Mouse (Mus musculus) cerebellum, postnatal 10 days (tissue): ENCODE measurements around the gene Slfn8.
"Not testable (repeated sequence)": the region's sequence is repeated elsewhere in the genome, so short reads cannot be mapped to it uniquely, and the experiment has no call there.

ENCODE experiments used
- DNase-seq, 2 experiments: peaks; one replicate each; pipeline ENCODE4 v3.0.0; 2021; ENCODE audit warnings: mixed read lengths in 2 of 2

Slfn8 gene

GRCm38 (mm10) chr11:83020621-83021020 is at the start of gene Slfn8:
Slfn8 (minus strand) TSS chr11:83020810.
- DNase-seq: peak; percentile 8 to 21

DNA sequence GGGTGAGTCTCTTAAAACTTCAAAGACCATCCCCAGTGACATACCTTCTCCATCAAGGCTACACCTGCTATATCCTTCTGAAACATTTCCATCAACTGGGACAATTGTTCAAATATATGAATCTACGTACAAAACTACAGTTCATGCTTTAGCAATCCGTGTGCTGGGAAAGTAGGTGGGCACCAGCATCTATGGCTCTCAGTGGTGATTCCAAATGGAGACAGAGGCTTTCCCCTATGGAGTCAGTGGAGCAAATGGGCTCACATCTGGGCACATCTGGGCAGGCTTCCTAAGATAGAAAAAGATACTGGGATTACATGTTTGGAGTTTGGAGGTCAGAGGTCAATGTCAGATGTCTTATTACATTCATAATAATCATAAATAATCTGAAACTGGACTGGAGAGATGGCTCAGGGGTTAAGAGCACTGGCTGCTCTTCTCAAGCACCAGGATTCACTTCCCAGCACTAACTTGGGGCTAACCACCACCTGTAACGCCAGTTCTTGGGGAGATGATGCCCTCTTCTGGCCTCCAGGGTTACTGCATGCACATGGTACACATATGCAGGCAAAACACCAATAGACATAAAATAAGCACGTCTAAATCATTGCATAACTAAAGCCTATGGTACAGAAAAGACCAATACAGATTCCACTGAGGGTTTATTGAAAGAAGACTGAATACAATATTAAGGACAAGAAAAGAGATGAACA is 47.5 kb upstream of the Slfn8 start:
- DNase-seq: no peak

DNA sequence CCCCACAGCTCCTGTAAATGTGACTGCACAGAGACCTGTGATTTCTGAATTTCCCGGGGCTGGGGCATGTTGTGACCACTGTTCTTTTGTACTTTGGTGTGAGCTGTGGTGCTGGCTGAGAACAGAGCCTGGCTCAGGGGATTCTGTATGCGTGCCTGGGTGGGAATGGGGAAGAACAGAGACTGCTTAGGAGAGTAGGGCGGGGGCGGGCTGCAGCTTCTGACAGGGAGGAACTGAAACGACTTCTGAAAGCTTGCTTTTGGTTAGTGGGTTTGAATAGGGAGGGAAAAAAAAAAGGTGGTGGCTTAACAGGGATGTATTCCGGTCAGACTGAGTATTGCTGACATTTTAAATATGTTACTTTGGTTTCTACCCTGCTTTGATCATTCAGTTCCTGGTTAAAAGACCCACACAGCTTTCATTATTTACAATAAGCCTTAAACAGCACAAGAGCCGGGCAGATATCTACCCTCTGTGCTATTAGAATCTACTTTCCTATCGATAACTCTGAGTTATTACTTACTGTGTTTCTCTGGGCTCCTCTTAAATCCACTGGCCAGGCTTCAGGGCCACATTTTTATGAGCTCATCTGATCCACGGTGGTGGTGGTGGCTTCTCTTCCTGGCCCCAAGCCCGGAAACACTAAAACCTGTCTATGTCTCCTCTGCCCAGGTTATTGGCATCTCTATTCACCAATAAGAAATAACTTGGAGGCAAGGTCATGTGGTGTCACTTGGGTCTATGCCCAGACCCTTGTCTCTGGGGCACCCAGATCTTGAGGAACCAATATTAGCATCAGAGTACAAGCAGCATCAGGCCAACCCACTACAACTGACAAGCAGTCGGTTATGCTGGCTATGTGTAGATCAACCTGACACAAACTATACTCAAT is 46.3 kb upstream of the Slfn8 start:
- peak; percentile 84 for DNase-seq

GRCm38 (mm10) chr11:83065441-83066344 is 45.1 kb upstream of the Slfn8 start:
- DNase-seq: peak in 1 of 2 experiments; percentile 40

- no peak for DNase-seq
Observed at GRCm38 (mm10) chr11:83064946-83065345, 44.3 kb upstream of the Slfn8 start, which contains the start of gene Slfn2. Slfn2 (plus strand) TSS chr11:83065112.

DNA sequence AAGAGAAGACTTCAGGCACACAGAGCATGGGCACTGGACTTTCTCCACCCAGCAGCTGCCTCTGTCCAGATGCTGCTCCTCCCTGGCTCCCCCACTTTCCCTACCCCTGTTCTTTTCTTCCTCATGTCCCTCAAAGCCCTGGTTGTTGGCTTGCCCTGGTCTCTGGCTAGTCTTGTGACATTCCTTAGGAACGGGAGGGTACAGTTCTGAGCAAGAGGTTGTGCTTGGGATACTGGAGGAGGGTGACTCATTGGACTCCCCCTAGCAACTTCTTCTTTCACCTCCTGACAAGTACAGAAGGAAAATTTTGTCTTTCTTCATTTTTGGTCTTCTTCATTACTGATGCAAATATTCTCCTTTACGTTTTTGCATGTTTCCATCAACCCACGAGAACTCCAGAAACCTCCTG is 43.3 kb upstream of the Slfn8 start:
- no peak for DNase-seq

DNA sequence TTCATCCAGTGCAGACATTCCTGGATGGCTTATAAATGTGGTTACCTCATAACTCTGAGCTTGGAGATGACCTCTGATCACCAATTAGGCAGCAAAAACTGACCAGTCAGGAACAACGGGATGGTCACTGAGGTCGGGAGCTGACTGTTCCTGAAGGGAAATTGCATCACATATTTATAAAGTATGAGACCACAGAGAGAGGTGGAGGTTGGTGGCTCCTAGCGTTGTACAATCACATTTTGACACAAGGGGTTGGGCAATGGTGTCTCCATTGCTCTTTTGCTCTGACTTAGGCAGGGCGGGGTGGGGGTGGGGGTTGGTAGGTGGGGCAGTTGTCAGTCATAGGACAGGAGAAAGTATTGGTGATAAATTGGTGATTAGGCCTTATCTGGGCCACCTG is 42.5 kb upstream of the Slfn8 start:
- DNase-seq: no peak

DNA sequence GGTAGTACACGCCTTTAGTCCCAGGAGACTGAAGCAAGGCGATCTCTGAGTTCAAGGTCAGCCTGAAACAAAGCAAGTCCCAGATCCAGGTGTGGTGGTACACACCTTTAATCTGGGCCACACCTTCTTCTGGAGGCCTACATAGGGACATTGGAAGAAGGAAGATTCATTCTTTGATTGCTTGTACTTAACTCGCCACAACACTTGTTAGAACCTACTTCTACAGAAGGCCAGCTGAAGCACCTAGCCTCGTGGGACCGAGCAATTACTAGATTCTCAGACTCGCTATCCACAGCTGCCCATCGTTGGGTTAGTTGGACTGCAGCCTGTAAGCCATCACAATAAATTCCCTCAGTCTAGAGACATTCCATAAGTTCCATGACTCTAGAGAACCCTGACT is 41.2 kb upstream of the Slfn8 start:
- DNase-seq: no peak

DNA sequence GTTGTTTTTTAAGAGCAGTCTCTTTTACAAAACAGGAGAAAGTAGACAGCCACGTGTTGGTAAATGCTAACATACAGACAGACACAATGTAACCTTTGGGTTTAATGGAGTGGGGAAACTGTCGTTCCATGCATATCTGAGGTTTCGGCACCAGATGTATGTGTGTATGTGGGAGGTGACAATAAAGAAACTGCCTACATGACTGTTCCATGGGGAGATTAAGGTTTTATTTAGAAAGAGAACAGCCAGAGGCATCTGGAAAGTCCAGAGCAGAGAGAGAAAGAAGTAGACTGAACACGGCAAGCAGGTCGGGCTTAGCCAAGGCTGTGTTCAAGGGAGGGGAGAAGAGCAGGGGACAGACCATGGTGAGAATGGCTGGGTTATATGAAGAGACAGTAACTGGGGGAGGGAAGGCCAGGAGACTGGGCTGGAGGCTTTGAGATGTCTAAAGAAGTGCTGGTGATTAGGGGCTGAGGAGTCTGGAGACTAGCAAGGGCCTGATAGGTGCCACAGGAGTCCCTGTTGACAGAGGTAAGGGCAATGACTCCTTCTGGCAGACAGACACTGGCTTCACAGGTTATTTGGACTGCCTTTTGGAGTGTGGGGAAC is 39.9 kb upstream of the Slfn8 start:
- DNase-seq: no peak

- peak; percentile 72 for DNase-seq
Observed at GRCm38 (mm10) chr11:83057863-83058262, 37.3 kb upstream of the Slfn8 start.

GRCm38 (mm10) chr11:83045642-83046041 is 25.0 kb upstream of the Slfn8 start:
- DNase-seq: no peak

DNA sequence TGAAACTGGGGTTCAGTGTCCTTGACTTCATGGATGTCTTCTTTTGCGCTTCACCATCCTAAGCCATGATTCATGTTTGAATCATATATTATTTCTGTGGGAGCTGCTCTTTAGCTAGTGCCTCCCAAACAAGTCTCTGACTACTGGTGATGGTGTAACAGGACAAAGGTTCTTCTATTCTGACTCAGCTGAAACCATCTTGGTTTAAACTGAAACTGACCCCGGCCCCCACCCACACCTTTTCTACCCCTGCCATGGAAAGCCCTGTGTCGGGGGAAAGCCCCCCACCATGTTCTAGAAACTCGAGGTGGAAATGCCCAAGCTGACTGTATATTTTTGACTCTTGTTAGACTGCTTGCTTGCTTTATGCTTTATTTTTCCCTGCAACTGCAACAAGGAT is 23.3 kb upstream of the Slfn8 start:
- DNase-seq: no peak

GRCm38 (mm10) chr11:83041000-83041399 is 20.4 kb upstream of the Slfn8 start:
- no peak for DNase-seq

- DNase-seq: no peak
Observed at GRCm38 (mm10) chr11:83040325-83040724, 19.7 kb upstream of the Slfn8 start.

DNA sequence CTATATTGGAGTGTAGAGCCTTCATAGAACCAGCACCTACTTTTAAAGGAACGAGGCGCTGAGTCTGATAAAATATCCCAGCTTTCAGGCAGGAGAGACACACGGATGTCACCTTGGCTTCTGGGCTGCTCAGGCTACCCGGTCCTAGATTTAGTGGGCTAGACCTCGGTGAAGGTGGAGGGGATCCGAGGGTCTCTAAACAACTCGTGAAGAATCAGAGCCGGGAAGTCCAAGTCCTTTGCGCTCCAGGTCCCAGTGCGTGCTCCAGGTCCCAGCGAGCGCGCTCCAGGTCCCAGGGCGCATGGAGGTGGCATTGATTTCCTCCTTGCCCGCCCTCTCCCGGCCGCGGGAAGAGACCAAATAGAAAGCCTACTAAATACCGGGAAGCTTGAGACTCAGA is 19.2 kb upstream of the Slfn8 start:
- no peak for DNase-seq

- DNase-seq: no peak
Observed at GRCm38 (mm10) chr11:83039156-83039555, 18.5 kb upstream of the Slfn8 start.

DNA sequence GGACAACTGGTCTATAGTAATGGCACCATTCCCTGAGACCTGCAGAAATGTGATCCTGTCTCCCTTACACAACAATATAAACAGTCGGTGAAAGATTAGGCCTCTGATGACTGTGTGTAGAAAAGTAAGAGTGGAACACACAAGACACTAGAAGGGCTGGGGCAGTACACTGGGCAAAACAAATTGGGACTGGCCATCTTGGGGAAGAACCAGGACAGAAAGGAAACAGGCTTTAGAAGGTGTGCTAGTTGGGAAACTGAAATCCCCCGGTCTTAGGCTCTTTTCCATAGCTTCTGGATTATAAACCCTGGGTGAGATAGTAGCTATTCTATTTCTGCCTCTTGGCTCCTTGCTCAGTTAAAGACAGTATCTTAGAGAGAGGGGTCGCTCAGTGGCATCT is 18.1 kb upstream of the Slfn8 start:
- DNase-seq: not testable (repeated sequence)

DNA sequence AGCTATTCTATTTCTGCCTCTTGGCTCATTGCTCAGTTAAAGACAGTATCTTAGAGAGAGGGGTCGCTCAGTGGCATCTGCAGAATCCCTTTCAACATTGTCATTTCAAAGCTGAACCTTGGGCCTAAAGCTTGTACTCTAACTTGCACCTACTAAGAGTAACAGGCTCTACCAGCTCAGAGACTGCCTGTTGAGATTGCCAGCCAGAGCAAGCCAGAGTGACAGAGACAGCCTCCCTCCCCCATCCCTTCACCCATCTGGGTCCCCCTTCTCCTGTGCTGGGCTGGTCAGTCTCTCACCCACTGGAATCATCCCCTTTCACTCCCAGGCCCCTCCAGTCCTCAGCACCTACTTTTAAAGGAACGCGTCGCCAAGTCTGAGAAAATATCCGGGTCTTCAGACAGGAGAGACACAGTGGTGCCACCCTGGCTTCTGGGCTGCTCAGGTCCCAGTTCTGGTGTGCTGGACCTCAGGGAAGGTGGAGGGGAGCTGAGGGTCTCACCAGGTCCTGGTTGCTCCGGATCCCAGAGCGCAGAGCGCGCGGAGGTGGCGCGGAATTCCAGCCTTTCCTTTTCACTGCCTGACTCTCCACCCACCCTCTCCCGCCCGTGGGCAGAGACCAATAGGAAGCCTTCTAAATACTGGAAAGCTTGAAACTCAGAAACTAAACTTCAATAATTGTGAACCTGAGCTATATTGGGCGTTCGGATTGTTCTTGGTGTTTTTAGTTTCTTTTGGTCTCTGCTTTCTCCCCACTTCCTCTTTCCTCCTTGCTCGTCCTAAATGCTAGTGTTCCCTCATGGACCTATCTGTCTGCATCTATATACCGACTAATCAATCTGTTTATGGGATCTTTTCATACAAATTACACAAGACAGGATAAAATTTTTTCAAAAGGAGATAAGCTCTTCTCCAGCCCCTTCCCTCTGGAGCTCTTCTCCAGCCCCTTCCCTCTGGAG is 770 bp downstream of the Slfn8 start:
- not testable (repeated sequence) for DNase-seq

DNA sequence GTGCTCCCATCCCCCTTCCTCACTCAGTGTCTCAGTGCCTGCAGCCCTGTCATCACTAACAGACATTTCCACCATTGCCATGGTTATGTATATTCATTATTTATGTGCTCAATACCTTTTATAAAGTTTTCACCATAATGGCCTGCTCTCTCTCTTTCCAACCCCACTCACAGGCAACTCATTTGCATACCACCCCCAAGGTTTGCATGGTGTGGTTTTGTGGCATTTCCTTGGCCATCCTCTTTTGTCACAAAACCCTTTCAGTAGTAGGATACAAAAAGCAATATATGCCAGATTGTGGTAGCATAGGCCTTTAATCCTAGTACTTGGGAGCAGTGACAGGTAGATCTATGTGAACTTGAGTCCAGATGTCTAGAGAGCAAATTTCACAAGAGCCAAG is 4.5 kb downstream of the Slfn8 start:
- DNase-seq: no peak

DNA sequence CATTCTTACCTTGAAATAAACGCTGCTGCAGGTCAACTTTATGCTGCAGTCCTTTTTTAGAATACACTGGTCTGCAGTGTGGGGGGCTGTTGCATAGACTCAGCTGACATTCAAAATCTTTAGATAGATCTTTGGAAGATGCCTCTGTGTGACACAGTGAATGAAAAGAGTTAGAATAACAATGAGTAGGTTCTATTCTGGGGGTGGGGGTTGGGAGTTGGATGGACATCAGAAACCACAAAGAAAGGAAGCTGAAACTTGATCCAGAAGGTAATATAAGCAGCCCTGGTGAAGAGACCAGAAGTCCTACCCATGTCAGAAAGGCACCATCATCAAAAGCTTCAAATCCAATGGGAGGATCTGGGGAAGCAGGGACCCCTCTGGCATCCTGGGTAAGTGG is 7.3 kb downstream of the Slfn8 start:
- no peak for DNase-seq

DNA sequence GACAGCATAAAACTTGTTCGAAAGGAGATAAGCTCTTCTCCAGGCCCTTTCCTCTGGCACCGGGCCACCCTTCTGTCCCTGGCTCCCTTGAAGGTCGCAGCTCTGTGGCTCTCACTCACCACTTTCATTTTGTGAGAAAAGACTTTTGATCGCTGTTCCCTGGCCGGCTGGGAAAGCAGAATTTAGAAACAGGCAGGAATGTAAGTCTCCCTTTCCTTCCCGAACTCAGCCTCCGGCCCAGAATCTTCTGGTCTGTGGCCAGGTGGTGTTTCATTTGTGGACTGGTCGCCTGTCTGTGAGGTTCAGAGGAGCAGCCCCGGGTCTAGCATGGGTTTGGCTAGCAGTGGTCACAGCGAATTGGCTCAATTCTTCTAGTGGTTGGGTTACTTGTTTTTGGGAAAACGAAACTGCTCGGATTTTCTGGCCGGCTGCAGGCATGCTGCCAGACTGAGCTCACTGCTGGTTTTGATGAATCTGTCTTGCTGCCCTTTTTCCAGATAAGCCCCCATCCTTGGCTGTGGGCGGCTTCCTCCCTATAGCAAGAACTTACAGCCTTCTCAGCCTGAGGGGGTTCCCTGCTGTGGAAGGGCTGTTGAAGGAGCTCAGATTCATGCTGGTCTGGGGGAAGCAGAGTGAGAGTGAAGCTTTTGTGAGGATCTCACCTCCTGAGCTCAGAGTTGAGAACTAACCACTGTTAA is 29.0 kb downstream of the Slfn8 start, which contains the start of gene Slfn9:
Gene Slfn9 (minus strand): TSS at position 362 of the 698 bp plus-strand sequence.
- DNase-seq: peak; percentile 74 to 75
